Mouse (Mus musculus): ENCODE measurements around the gene Olfr1461.

The Olfr1461 gene

GRCm38 (mm10) chr19:13162700-13163099, at the start of gene Olfr1461:
Olfr1461 (plus strand) TSS chr19:13163000.
- in situ Hi-C loops (cut with MboI): no loop called here

- in situ Hi-C loops (cut with MboI): no loop called here
Observed at GRCm38 (mm10) chr19:13149449-13149848, 13.4 kb upstream of the Olfr1461 start, which contains the start of gene Olfr1459. Olfr1459 (minus strand) TSS chr19:13149549.

- in situ Hi-C loops (cut with MboI): no loop called here
Observed at GRCm38 (mm10) chr19:13185434-13185833, 22.6 kb downstream of the Olfr1461 start, which contains the start of gene Olfr1462. Olfr1462 (plus strand) TSS chr19:13185734.
